Mouse (Mus musculus): Measurements from ENCODE around the gene Dock9. TPM values are rescaled to one million over a fixed set of nuclear protein-coding genes. Genes with fewer than 3 reads are reported as not detected.

Dock9 gene
- polyA plus RNA-seq, 1 experiment, result 1.1 TPM

GRCm38 (mm10) chr14:121621806-121622205 is 175.8 kb downstream of the Dock9 start:
- H3K4me3 ChIP-seq (ENCODE audit: insufficient read depth, low read length), result no peak overlapping the region
- H3K27ac ChIP-seq (ENCODE audit: insufficient read depth, low read depth, low read length), result no peak overlapping the region
- H3K4me1 ChIP-seq (ENCODE audit: control insufficient read depth, insufficient read depth, low read length), result no peaks in the 10 kb centered on the region
- TF ChIP-seq POLR2A (IDR thresholded peaks at IDR 0.05; ENCODE audit: borderline replicate concordance, low read depth, low read length), result no peak
- no peak for TF ChIP-seq CTCF (IDR thresholded peaks at IDR 0.05; ENCODE audit: low read depth, low read length)

GRCm38 (mm10) chr14:121620567-121620966 is 177.1 kb downstream of the Dock9 start:
- Histone ChIP-seq H3K4me1 (ENCODE audit: control insufficient read depth, insufficient read depth, low read length) (peaks cover 2% of the 10 kb centered on the region), H3K27ac (ENCODE audit: insufficient read depth, low read depth, low read length) (no peak overlapping the region), H3K4me3 (ENCODE audit: insufficient read depth, low read length) (no peak overlapping the region)
- no peak for TF ChIP-seq CTCF (IDR thresholded peaks at IDR 0.05; ENCODE audit: low read depth, low read length)
- no peak for TF ChIP-seq POLR2A (IDR thresholded peaks at IDR 0.05; ENCODE audit: borderline replicate concordance, low read depth, low read length)

DNA sequence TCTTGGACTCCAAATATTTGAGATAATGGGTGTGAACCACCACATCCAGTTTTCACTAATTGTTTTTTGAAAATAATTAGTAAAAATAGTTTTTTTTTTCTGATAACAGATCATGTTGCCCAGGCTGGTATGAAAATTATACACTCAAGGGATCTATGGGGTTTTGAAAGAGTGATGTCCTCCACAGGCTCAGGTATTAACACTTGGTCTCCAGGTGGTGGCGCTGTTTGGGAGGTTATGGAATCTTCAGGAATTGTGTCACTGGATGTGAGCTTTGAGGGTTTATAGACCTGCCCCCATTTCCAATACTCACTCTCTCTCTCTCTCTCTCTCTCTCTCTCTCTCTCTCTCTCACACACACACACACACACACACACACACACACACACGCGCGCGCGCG is 177.5 kb downstream of the Dock9 start:
- Histone ChIP-seq H3K4me1 (ENCODE audit: control insufficient read depth, insufficient read depth, low read length) (peaks cover 3% of the 10 kb centered on the region), H3K27ac (ENCODE audit: insufficient read depth, low read depth, low read length) (no peak overlapping the region), H3K4me3 (ENCODE audit: insufficient read depth, low read length) (no peak overlapping the region)
- TF ChIP-seq POLR2A (IDR thresholded peaks at IDR 0.05; ENCODE audit: borderline replicate concordance, low read depth, low read length), result no peak
- TF ChIP-seq CTCF (IDR thresholded peaks at IDR 0.05; ENCODE audit: low read depth, low read length), result no peak

DNA sequence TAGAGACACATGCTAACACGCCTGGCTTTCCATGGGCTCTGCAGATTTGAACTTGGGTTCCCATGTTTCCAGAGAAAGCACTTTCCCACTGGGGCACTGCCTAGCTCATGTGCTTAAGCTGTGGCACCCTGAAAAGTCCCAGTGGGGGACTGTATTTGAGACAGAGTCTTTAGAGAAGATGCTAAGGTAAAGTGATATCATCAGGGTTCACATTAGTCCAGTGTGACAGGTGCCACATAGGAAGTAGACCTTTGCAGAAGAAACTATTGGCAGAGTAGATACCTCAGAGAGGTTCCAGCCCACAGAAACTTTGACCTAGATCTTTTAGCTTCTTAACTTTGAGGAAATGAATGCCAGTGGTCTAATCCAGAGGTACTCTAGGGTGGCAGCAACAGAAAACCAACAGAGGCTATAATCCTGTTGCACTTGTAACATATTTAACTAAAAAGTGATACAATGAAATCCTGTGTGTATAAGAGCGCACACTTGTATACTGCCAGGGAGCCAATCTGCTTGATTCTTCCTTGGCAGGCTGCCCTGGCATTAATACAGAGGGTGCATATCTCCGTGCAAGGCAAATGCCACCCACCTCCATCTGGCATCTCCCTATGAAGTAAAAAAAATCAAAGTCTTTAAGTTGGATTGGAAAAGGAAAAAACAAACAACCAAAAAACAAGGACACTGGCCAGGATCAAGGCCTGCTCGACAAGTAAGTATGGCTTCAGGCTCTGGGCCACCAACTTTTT is 179.8 kb downstream of the Dock9 start:
- peaks cover 3% of the 10 kb centered on the region for H3K4me1 ChIP-seq (ENCODE audit: control insufficient read depth, insufficient read depth, low read length)
- H3K4me3 ChIP-seq (ENCODE audit: insufficient read depth, low read length), result no peak overlapping the region
- H3K27ac ChIP-seq (ENCODE audit: insufficient read depth, low read depth, low read length), result no peak overlapping the region
- TF ChIP-seq CTCF (IDR thresholded peaks at IDR 0.05; ENCODE audit: low read depth, low read length) (no peak), POLR2A (IDR thresholded peaks at IDR 0.05; ENCODE audit: borderline replicate concordance, low read depth, low read length) (no peak)

DNA sequence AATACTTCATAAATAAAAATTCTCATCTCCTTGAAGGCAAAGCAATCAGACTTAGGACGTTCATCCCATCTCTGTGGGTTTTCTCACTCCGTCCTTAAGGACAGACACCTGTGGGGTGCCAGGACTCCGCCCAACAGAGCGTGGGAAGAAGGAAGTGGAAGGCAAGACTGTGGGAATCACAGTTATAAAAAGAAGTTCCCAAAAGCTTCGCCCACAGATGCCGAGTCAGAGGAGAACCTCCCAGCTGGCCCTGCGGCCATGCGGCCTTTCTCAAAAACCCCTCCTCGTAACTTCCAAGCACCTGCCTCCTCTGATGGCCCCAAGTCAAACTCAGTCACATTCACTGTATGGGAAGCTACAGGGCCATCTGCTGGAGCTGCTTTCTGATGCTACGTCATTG is 182.2 kb downstream of the Dock9 start:
- peaks cover 6% of the 10 kb centered on the region for H3K4me1 ChIP-seq (ENCODE audit: control insufficient read depth, insufficient read depth, low read length)

DNA sequence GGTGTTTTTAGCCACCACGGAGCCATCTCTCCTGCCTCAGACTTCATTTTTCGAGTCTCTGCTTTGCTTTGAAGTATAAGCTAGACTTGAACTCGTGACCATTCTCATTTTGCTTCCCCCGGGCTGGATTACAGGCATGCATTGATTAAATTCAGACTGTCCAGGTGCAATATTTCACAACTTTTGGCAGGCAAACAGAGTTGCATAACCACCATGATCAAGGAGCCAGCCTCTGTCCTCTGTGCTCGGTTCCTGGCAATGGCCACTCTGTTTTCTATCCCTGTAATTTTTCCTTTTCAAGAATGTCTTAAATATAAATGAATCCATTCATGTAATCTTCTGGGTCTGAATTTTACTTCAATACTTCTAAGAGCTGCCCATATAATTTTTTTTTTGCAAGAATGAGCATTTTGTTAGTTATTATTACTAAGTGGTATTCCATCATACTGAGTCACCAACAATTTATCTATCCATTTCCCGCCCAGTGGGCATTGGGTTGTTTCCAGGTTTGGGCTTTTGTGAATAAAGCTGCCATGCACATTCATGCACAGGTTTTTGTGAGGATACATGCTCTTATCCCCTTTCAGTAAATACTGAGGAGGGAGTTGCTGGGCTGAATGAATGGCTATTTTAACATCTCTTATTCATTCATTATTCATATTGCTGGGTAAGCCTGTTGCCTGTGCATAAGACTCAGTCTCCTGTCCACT is 183.0 kb downstream of the Dock9 start:
- Histone ChIP-seq H3K4me1 (ENCODE audit: control insufficient read depth, insufficient read depth, low read length) (peaks cover 6% of the 10 kb centered on the region), H3K27ac (ENCODE audit: insufficient read depth, low read depth, low read length) (no peak overlapping the region), H3K4me3 (ENCODE audit: insufficient read depth, low read length) (no peak overlapping the region)
- no peak for TF ChIP-seq CTCF (IDR thresholded peaks at IDR 0.05; ENCODE audit: low read depth, low read length)
- no peak for TF ChIP-seq POLR2A (IDR thresholded peaks at IDR 0.05; ENCODE audit: borderline replicate concordance, low read depth, low read length)

More for the DNA sequence above, 182.2 kb downstream of the Dock9 start:
- Histone ChIP-seq H3K27ac (ENCODE audit: insufficient read depth, low read depth, low read length) (no peak overlapping the region), H3K4me3 (ENCODE audit: insufficient read depth, low read length) (no peak overlapping the region)
- no peak for TF ChIP-seq POLR2A (IDR thresholded peaks at IDR 0.05; ENCODE audit: borderline replicate concordance, low read depth, low read length)

- Histone ChIP-seq H3K4me3 (ENCODE audit: insufficient read depth, low read length) (no peak overlapping the region), H3K4me1 (ENCODE audit: control insufficient read depth, insufficient read depth, low read length) (peaks cover 6% of the 10 kb centered on the region), H3K27ac (ENCODE audit: insufficient read depth, low read depth, low read length) (no peak overlapping the region)
- TF ChIP-seq POLR2A (IDR thresholded peaks at IDR 0.05; ENCODE audit: borderline replicate concordance, low read depth, low read length) (no peak), CTCF (IDR thresholded peaks at IDR 0.05; ENCODE audit: low read depth, low read length) (no peak)
These were observed 184.1 kb downstream of the Dock9 start for GRCm38 (mm10) chr14:121613490-121613889.

DNA sequence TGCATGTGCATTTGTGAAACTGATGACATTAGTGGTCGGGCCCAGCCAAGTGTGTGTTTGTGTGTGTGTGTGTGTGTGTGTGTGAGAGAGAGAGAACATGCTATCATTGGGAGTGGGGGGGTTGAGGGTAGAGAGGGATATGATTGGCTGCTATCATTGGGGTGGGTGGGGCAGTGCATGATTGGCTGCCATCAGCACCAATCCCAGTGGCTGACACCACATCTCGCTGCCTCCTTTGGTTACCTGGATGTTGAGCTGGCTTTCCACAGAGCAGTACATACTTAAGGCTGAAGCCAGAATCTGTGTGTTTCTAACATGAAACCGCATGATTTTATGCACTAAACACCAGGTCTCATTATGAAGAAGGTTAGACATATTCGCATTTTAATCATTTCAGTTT is 184.7 kb downstream of the Dock9 start:
- H3K4me3 ChIP-seq (ENCODE audit: insufficient read depth, low read length), result no peak overlapping the region
- TF ChIP-seq POLR2A (IDR thresholded peaks at IDR 0.05; ENCODE audit: borderline replicate concordance, low read depth, low read length) (no peak), CTCF (IDR thresholded peaks at IDR 0.05; ENCODE audit: low read depth, low read length) (no peak)
- peaks cover 6% of the 10 kb centered on the region for H3K4me1 ChIP-seq (ENCODE audit: control insufficient read depth, insufficient read depth, low read length)
- no peak overlapping the region for H3K27ac ChIP-seq (ENCODE audit: insufficient read depth, low read depth, low read length)

- no peak overlapping the region for H3K27ac ChIP-seq (ENCODE audit: insufficient read depth, low read depth, low read length)
- no peak overlapping the region for H3K4me3 ChIP-seq (ENCODE audit: insufficient read depth, low read length)
- H3K4me1 ChIP-seq (ENCODE audit: control insufficient read depth, insufficient read depth, low read length), result peaks cover 6% of the 10 kb centered on the region
- TF ChIP-seq CTCF (IDR thresholded peaks at IDR 0.05; ENCODE audit: low read depth, low read length) (no peak), POLR2A (IDR thresholded peaks at IDR 0.05; ENCODE audit: borderline replicate concordance, low read depth, low read length) (no peak)
These were observed 186.1 kb downstream of the Dock9 start for GRCm38 (mm10) chr14:121611533-121611932.

DNA sequence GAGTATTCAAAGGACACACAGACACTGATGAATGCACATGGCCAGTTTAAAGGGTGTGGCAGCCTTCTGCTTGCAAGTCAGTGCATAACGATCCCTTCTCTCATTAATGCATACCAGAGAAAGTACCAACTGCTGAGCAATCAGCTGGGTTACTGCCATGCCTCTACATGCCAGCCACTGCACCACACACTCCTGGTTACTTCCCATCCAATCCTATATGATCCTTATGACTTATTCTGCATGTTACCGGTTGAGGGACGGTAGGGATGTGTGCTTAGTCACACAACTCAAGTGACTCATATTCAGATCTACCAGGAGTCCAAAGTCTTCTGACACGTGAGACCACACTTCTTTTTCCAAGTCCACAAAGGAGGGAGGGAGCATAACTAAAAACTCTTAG is 186.5 kb downstream of the Dock9 start:
- peaks cover 6% of the 10 kb centered on the region for H3K4me1 ChIP-seq (ENCODE audit: control insufficient read depth, insufficient read depth, low read length)
- no peak overlapping the region for H3K4me3 ChIP-seq (ENCODE audit: insufficient read depth, low read length)
- no peak overlapping the region for H3K27ac ChIP-seq (ENCODE audit: insufficient read depth, low read depth, low read length)
- no peak for TF ChIP-seq CTCF (IDR thresholded peaks at IDR 0.05; ENCODE audit: low read depth, low read length)
